Mouse (Mus musculus) left cerebral cortex, adult 2 months (tissue): ENCODE results near the gene Col1a2. TPM values are rescaled to one million over a fixed set of nuclear protein-coding genes. Genes with fewer than 3 reads are reported as not detected.

Experiments
- DNase-seq, 2 experiments: peaks; one replicate each; pipeline ENCODE4 v3.0.0; 2021 to 2022; ENCODE audit warnings: low spot score in 2 of 2, mixed read lengths in 1 of 2; ENCODE audit errors: extremely low spot score in 1 of 2
- H3K27ac ChIP-seq: fragments of 200-600 bp; 2 replicates; pipeline ENCODE4 v1.8.1; 2022
- H3K4me3 ChIP-seq: fragments of 200-600 bp; 2 replicates; pipeline ENCODE4 v1.8.1; 2022
- CTCF ChIP-seq: fragments of 200-600 bp; IDR thresholded peaks from 2 replicates; pipeline ENCODE4 v1.8.1; 2022; ENCODE audit warnings: antibody characterized with exemption, mild to moderate bottlenecking, moderate library complexity
- intact Hi-C: fragments of 180-260 bp; cut with DNase I; formaldehyde crosslinking; loops from one replicate; pipeline ENCODE4 v1.15.1; 2025
- total RNA-seq, 2 experiments: library from RNA; stranded (reverse); gene quantifications; 2 replicates each; pipeline ENCODE4 v1.2.3; 2021

The Col1a2 gene
- total RNA-seq, 2 experiments from 2014 or later, result 20.2 to 21.8 TPM

GRCm38 (mm10) chr6:4561621-4562020 lies 57.0 kb downstream of the Col1a2 start:
- Histone ChIP-seq H3K27ac (no peak overlapping the region), H3K4me3 (no peak overlapping the region)
- TF ChIP-seq CTCF, result no peak
- intact Hi-C loops, result no loop called here
- DNase-seq, result no peak

- TF ChIP-seq CTCF, result no peak
- Histone ChIP-seq H3K27ac (no peak overlapping the region), H3K4me3 (no peak overlapping the region)
- DNase-seq, result no peak
- intact Hi-C loops, result no loop called here
Observed at GRCm38 (mm10) chr6:4562401-4562800, 57.8 kb downstream of the Col1a2 start.

GRCm38 (mm10) chr6:4563477-4563876 lies 58.9 kb downstream of the Col1a2 start:
- intact Hi-C loops, result no loop called here
- H3K4me3 ChIP-seq, result no peak overlapping the region
- no peak for TF ChIP-seq CTCF
- DNase-seq, result no peak
- no peak overlapping the region for H3K27ac ChIP-seq

- no peak overlapping the region for H3K27ac ChIP-seq
- no peak for DNase-seq
- H3K4me3 ChIP-seq, result no peak overlapping the region
- no peak for TF ChIP-seq CTCF
- intact Hi-C loops, result no loop called here
Observed at GRCm38 (mm10) chr6:4570412-4570811, 65.8 kb downstream of the Col1a2 start.

GRCm38 (mm10) chr6:4577756-4578155 lies 73.1 kb downstream of the Col1a2 start:
- no peak for DNase-seq
- Histone ChIP-seq H3K4me3 (no peak overlapping the region), H3K27ac (no peak overlapping the region)
- intact Hi-C loops, result no loop called here
- TF ChIP-seq CTCF, result no peak

- no peak for DNase-seq
- H3K27ac ChIP-seq, result no peak overlapping the region
- TF ChIP-seq CTCF, result no peak
- intact Hi-C loops, result no loop called here
- no peak overlapping the region for H3K4me3 ChIP-seq
Observed at GRCm38 (mm10) chr6:4578343-4578742, 73.7 kb downstream of the Col1a2 start.

- intact Hi-C loops, result no loop called here
- Histone ChIP-seq H3K4me3 (no peak overlapping the region), H3K27ac (no peak overlapping the region)
- DNase-seq, result no peak
- TF ChIP-seq CTCF, result no peak
Observed at GRCm38 (mm10) chr6:4579620-4580019, 75.0 kb downstream of the Col1a2 start.

- intact Hi-C loops, result no loop called here
- no peak for TF ChIP-seq CTCF
- DNase-seq, result no peak
- Histone ChIP-seq H3K4me3 (no peak overlapping the region), H3K27ac (no peak overlapping the region)
Observed at GRCm38 (mm10) chr6:4583485-4583884, 78.9 kb downstream of the Col1a2 start.

GRCm38 (mm10) chr6:4587946-4588345 lies 83.3 kb downstream of the Col1a2 start:
- no peak overlapping the region for H3K4me3 ChIP-seq
- intact Hi-C loops, result no loop called here
- no peak overlapping the region for H3K27ac ChIP-seq
- no peak for TF ChIP-seq CTCF
- no peak for DNase-seq

GRCm38 (mm10) chr6:4588722-4589121 lies 84.1 kb downstream of the Col1a2 start:
- DNase-seq, result no peak
- intact Hi-C loops, result no loop called here
- no peak for TF ChIP-seq CTCF

GRCm38 (mm10) chr6:4590089-4590488 lies 85.5 kb downstream of the Col1a2 start:
- DNase-seq, result no peak
- TF ChIP-seq CTCF, result no peak
- Histone ChIP-seq H3K4me3 (no peak overlapping the region), H3K27ac (no peak overlapping the region)
- intact Hi-C loops, result no loop called here

More at GRCm38 (mm10) chr6:4588722-4589121, 84.1 kb downstream of the Col1a2 start:
- Histone ChIP-seq H3K4me3 (no peak overlapping the region), H3K27ac (no peak overlapping the region)

Other genes starting within 250 kb of the Col1a2 start
- 10 to 100 TPM; 45.4 to 51.8 TPM for gene Casd1, start 96.0 kb downstream of the Col1a2 start, total RNA-seq
- gene Sgce, start 242.4 kb downstream of the Col1a2 start, total RNA-seq, result 10 to 100 TPM; 30.0 to 33.3 TPM
- gene Peg10, start 242.5 kb downstream of the Col1a2 start, total RNA-seq, result 10 to 100 TPM; 13.6 to 17.8 TPM